Mouse (Mus musculus): ENCODE measurements at regions not wholly inside any gene's neighbourhood (a gene's known extent, or its start where the extent isn't known, plus 50 kb on each side); places are given as distances from the start of the nearest gene placed in this dataset.

DNA sequence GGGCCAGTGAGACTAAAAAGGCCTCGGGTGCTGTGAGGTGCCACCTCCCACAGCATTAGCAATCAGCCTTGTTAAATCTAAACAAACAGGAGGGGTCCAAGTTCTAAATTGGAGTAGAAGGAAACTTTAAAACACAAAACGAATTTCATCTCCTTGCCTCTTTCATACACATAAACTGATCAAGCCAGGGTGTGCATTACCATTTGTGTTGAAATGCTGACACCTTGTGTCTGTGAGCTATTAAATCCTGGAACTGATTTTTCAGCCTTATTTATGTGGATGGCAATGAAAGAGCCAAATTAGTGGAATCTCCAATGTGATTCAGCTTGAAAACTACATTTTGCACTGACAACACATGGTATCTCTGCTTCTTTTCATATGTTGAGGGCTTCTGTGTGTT is 114.8 kb downstream of the Pcsk1 start:
- no peak for DNase-seq
- intact Hi-C loops (cut with DNase I): loop anchor here (5.0 kb wide), 1 partner anchor 342 kb away; no protein-coding TSS in a partner anchor

DNA sequence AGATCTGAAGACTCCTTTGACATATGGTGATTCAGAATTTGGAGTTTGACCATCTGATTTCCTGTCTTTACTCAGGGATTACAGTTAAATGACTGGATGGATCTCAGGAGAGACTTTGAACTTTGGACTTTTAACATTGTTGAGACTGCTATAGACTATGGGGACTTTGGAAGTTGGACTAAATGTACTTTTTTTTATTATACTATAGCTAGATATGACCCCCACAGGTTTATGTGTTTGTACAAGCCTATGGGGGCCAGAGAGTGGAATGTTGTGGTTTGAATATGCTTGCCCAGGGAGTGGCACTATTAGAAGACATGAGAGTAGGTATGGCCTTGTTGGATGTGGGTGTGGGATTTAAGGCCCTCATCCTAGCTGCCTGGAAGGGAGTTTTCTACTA is 134.3 kb downstream of the Pcsk1 start:
- DNase-seq: no peak
- intact Hi-C loops (cut with DNase I): no loop called here

DNA sequence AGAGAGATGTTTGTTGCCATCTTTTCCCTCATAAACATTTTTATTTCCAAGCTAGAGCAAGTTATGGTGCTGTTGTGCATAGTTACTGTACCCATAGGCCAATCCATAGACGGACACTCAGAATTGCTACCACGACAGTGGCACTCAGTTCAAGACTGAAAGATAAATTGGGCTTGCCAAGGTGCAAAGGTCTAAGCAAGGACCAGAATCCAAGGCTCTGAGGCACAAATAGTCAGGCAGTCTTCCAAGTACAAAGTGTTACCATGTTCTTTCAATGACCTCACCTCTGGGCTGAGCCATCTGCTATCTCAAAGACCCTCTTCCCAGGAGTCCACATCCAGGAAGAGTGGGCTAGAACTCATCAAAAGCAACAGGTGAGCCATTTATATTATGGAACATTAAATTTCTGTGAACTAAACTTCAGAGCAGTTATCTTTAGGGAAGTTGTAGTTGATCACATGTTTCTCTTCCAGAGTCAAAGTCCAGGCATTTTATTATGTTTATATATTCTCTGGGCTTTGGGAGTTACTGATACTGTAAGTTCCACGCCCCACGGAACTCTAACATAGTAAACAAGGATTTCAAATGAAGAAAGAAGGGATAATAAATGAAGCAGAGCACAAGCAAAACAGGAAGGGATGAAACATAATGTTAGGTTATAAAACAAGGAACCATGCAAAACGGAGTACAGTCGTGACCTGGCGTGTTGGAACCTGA is 136.1 kb downstream of the Pcsk1 start:
- intact Hi-C loops (cut with DNase I): loop anchor here (5.0 kb wide), 2 partner anchors 482 to 797 kb away; partner anchors contain the start of gene Ell2

DNA sequence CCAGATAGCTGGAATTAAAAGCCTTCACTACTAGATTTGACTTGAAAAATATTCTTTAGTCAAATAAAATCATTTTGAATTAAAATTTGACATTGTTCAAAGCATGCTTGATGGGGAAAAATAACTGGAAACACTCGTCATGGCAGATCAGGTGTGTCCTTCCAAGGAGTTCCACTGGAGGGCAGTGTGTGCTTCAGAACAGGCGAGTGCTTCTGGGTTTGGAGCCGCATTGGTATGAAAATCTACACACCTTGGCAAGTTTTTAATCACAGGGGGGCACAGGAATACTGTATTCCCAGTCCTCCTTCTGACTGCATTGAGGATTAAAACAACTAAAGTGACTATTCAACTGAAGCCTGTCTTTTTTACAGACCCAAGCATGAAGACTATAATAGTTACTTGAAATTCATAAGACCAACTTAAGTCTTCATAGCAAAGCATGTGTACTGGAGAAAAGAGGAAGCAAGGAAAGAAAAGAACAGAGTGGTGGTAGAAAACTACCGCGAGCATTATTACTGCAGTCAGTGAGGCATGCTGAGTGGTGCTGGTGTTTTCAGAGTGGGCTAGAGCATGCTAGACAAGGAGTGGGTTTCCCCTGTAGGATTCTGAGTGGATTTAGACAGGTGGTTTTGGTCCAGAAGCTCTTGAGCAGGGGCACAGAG is 138.1 kb downstream of the Pcsk1 start:
- intact Hi-C loops (cut with DNase I): loop anchor here (1.0 to 5.0 kb wide), 4 partner anchors 480 to 795 kb away; partner anchors contain the start of gene Ell2
- DNase-seq: peak; percentile 55 to 77

More for the DNA sequence above, 136.1 kb downstream of the Pcsk1 start:
- no peak for DNase-seq

DNA sequence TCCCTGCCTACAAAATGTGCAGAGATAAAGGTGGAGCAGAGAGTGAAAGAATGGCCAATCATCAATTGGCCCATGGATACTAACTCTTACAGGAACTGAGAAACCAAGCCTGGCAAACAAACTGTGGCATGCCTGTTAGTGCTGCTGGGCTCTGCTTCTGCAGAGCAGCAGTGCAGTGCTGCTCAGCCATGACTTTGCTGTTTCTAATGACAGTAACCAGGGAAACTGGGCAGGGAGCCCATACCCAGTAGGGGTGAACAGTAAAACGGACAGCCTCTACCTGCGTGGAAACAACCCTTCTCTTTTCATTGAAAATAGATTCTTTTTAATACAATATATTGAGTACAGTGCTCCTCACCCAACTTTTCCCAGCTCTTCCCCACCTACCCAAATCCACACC is 146.8 kb downstream of the Pcsk1 start:
- DNase-seq: peak; percentile 18 to 27
- intact Hi-C loops (cut with DNase I): no loop called here

Measured in heart, postnatal 10 days (tissue).